Mouse (Mus musculus): Measurements from ENCODE around the gene Pex13.

Pex13 gene

GRCm38 (mm10) chr11:23665798-23666501, at the start of gene Pex13:
Gene Pex13 (minus strand): TSS chr11:23665959.
- DNase-seq (ENCODE audit: low spot score), result peak; percentile 95

GRCm38 (mm10) chr11:23712299-23712698, 46.5 kb upstream of the Pex13 start:
- no peak for DNase-seq (ENCODE audit: low spot score)

GRCm38 (mm10) chr11:23704604-23705294, 39.0 kb upstream of the Pex13 start:
- DNase-seq (ENCODE audit: low spot score), result no peak

GRCm38 (mm10) chr11:23701831-23702230, 36.1 kb upstream of the Pex13 start:
- DNase-seq (ENCODE audit: low spot score), result no peak

- DNase-seq (ENCODE audit: low spot score), result peak; percentile 16
Measured at GRCm38 (mm10) chr11:23699414-23700095, 33.8 kb upstream of the Pex13 start.

- DNase-seq (ENCODE audit: low spot score), result no peak
Measured at GRCm38 (mm10) chr11:23698526-23698925, 32.8 kb upstream of the Pex13 start.

GRCm38 (mm10) chr11:23695847-23696246, 30.1 kb upstream of the Pex13 start:
- no peak for DNase-seq (ENCODE audit: low spot score)

GRCm38 (mm10) chr11:23693286-23693685, 27.5 kb upstream of the Pex13 start:
- no peak for DNase-seq (ENCODE audit: low spot score)

GRCm38 (mm10) chr11:23688060-23688459, 22.3 kb upstream of the Pex13 start:
- DNase-seq (ENCODE audit: low spot score), result no peak

GRCm38 (mm10) chr11:23686671-23687070, 20.9 kb upstream of the Pex13 start:
- no peak for DNase-seq (ENCODE audit: low spot score)

- no peak for DNase-seq (ENCODE audit: low spot score)
Measured at GRCm38 (mm10) chr11:23682561-23682960, 16.8 kb upstream of the Pex13 start.

GRCm38 (mm10) chr11:23680435-23680950, 14.7 kb upstream of the Pex13 start:
- no peak for DNase-seq (ENCODE audit: low spot score)

- DNase-seq (ENCODE audit: low spot score), result peak; percentile 75
Measured at GRCm38 (mm10) chr11:23679044-23679642, 13.4 kb upstream of the Pex13 start.

GRCm38 (mm10) chr11:23676100-23676499, 10.3 kb upstream of the Pex13 start:
- DNase-seq (ENCODE audit: low spot score), result no peak

- peak; percentile 49 for DNase-seq (ENCODE audit: low spot score)
Measured at GRCm38 (mm10) chr11:23672256-23672749, 6.5 kb upstream of the Pex13 start.

GRCm38 (mm10) chr11:23667128-23667527, 1.4 kb upstream of the Pex13 start:
- no peak for DNase-seq (ENCODE audit: low spot score)

- DNase-seq (ENCODE audit: low spot score), result no peak
Measured at GRCm38 (mm10) chr11:23666526-23666925, 767 bp upstream of the Pex13 start.

GRCm38 (mm10) chr11:23665311-23665786, 410 bp downstream of the Pex13 start, which contains the start of gene Pus10:
Gene Pus10 (plus strand): TSS chr11:23665674.
- DNase-seq (ENCODE audit: low spot score), result peak; percentile 49

- no peak for DNase-seq (ENCODE audit: low spot score)
Measured at GRCm38 (mm10) chr11:23664232-23664631, 1.5 kb downstream of the Pex13 start.

- no peak for DNase-seq (ENCODE audit: low spot score)
Measured at GRCm38 (mm10) chr11:23657791-23658190, 8.0 kb downstream of the Pex13 start.

- DNase-seq (ENCODE audit: low spot score), result no peak
Measured at GRCm38 (mm10) chr11:23653666-23654065, 12.1 kb downstream of the Pex13 start.

- DNase-seq (ENCODE audit: low spot score), result no peak
Measured at GRCm38 (mm10) chr11:23647835-23648234, 17.9 kb downstream of the Pex13 start.
